Mouse (Mus musculus): ENCODE data around the gene Mrpl51.

Mrpl51 gene

GRCm38 (mm10) chr6:125236341-125236740, 44.7 kb downstream of the Mrpl51 start:
- no peak for DNase-seq

GRCm38 (mm10) chr6:125236782-125237181, 45.2 kb downstream of the Mrpl51 start, which contains the start of gene Cd27:
TSS of gene Cd27 (minus strand) at chr6:125237010.
- no peak for DNase-seq

- DNase-seq, result no peak
These were observed 45.8 kb downstream of the Mrpl51 start for GRCm38 (mm10) chr6:125237421-125237820.

- no peak for DNase-seq
These were observed 46.8 kb downstream of the Mrpl51 start for GRCm38 (mm10) chr6:125238396-125238795.

- DNase-seq, result no peak
These were observed 47.9 kb downstream of the Mrpl51 start for GRCm38 (mm10) chr6:125239547-125239946.

GRCm38 (mm10) chr6:125240617-125241016, 49.0 kb downstream of the Mrpl51 start:
- no peak for DNase-seq

GRCm38 (mm10) chr6:125241566-125241965, 50.0 kb downstream of the Mrpl51 start:
- no peak for DNase-seq

GRCm38 (mm10) chr6:125244551-125244950, 53.0 kb downstream of the Mrpl51 start:
- no peak for DNase-seq

Measured in cerebellum, postnatal 36 days (tissue).